Mouse (Mus musculus) liver, embryonic 14.5 days (tissue): Measurements from ENCODE around the gene Efnb3.

Source experiments
- CTCF ChIP-seq: IDR thresholded peaks from 2 replicates; pipeline ENCODE4 v1.5.1; 2016; ENCODE audit warnings: antibody characterized with exemption, low read depth, control low read depth
- EP300 ChIP-seq: IDR thresholded peaks from 2 replicates; pipeline ENCODE4 v1.6.1; 2016; ENCODE audit warnings: antibody characterized with exemption, low read depth

- TF ChIP-seq CTCF (no peak), EP300 (peak; percentile 79)
These were observed 29.3 kb upstream of the Efnb3 start for GRCm38 (mm10) chr11:69589207-69589834.
